Mouse (Mus musculus): ENCODE measurements around the gene Fam219a.

Fam219a gene

DNA sequence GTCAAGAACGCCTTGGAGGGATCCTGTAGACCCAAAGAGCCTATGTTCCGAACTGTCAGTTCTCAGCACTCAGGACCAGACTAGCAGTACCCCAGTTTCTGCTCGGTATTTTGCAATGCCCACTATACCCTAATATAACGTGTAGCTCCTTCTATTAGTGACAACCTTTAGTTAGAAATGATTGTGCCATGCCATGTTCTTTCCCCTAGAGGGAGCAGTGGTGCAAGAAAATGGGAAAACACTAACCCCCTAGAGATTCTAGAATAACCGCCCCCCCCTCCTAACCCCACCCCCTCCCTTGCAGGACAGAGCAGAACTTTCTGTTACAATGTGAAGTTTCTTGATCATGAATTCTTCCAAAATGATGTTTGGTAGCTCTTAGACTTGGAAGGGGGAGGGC is 65.0 kb downstream of the Fam219a start:
- DNase-seq = no peak

DNA sequence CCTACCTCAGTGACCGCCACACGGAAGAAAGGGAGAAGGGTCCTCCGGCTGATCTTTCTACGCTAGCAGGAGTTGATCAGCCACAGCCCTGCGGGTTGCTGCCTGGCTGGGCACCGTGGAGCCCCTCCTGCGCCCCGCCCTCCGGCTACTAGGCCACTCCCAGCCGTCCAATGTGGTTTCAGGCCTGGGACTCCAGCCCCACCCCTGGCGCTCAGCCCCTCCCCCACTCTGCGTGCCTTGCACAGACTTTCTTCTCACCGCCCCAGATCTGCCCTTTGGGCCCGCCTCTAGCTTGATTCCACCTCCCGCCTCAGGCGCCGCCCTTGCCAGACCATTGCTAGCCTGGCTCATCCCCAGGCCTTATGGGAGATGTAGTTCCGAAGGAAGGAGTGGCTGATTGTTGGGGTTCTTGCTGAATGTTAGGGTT is 66.3 kb downstream of the Fam219a start, which contains the start of gene AI464131:
TSS of gene AI464131 (minus strand) at position 91 of the 427 bp plus-strand sequence.
- peak; percentile 95 for DNase-seq

DNA sequence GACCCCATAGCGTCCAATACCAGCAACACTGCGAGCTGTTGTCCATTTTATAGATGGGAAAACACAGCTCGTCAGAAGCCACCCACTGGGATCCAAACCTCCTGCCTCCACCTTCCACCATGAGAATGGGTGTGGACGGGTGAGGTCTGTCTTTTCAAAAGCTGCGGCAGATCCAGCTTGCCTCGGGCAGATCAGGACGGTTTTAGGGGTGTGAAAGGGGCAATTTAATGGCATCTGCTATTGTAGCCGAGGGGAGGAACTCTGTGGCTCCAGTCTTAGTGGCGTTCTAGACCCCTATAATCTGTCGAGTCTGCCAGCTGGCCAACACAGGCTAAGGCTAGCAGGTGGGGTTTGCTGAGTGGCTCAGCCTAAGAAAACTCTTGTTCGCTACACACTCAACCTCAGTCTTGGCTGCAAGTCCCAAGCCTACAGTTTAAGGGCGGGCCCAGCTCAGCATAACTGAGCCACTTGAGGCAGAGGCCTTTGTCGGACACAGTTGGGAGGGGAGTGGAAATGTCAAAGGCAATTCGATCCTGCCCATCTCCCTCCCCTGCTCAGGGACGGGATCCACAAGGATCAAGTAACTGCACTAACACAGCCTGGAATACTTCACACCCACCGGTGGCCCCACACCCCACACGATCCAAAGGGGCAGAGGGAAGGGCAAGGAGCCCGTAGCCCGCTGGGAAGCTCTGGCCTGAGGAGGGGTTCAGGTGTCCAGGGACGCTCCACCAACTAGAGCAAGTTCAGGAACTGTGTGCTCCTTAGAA is 67.0 kb downstream of the Fam219a start:
- DNase-seq = no peak

DNA sequence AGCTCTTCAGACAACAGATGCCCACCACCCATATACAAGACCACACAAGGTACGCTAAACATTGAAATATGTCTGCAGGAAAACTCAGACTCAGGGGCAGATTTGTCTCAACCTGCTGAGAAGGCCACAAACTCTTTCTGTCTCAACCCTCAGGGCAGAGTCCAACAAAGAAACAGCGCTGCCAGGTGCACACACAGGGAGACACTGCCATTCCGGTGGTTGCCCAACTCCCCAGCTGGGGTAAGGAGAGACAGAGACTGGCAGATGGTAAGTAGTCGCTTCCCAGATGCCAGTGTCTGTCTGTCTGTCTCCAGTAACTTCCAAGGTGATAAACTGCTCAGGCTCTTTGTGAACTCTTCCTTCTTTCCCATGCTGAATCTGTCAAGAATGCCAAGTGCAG is 68.6 kb downstream of the Fam219a start:
- DNase-seq = no peak

DNA sequence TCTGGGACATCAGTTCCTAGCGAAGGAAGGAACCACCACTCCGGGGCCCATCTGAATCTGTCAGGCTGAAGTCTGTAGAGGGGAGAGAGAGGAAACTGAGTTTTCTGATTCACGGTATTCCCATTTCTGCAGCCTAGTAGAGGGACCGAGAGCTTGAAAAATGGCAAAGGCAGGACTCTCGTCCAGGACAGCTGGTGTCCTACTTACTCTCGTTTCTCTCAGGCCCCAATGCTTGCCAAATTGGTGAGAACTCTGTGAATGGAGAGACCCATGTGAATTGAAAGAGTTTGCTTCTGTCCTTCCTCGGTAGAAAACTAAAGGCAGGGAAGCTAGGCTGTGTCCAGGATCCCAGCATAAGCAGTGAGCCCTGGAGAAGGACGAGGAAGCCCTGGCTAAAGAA is 69.7 kb downstream of the Fam219a start:
- no peak for DNase-seq

DNA sequence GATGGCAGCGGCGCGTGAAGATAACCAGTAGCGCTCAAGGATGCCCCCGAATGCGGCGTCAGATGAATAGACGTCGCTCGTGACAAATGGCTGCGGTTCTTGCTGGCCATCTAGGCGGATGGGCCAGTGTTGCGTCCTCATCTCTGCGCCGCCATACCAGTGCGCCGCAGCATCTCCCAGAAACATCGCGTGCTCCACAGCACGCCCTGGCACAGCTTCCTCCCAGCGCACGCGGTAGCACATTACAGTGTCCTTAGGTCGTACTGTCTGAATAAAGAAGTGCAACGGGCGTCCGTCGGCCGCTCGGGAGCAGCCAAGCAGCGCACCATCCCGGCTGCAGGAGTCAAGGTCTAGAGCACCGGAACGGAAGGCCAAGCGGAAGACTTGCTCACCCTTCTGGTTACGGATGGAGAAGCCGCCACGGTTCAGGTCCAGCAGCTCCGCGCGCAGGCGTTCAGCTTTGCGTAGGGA is 70.4 kb downstream of the Fam219a start:
- no peak for DNase-seq

DNA sequence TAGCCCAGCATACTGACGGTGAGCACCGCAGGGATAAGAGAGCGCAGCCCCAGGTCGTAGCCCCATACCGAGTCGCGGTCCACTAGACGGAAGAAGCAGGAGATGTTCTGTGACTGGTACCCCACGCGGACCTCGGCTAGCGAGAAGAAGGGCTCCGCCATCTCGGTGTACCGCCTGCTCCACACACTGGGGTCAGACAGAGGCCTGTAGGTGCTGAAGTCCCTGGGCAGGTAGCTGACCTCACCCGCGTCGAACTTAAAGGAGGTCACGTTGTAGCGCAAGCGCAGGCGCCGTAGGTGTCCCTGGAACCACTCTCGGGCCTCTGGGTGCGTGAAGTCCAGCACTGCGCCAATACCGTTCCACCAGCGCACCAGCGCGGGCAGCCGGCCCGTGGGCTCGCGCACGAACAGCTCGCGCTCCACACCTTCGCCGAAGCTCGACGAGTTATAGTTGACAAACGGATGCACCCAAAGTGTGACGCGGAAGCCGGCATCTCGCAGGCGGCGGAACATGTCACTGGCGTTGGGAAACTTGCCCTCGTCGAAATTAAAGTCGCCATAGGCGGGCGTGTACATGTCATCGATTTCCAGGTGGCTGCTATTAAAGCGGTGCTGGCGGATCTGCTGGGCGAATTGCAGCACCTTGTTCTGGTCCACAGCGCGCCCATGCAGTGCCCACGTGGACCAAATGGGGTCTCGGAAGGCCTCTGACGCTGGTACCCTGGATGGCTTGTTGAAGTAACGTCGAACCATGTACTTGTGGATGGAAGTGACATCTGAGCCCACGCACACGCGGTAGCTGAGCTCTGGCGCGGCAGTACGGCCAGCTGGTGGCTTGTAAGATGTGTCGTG is 71.1 kb downstream of the Fam219a start:
- no peak for DNase-seq

DNA sequence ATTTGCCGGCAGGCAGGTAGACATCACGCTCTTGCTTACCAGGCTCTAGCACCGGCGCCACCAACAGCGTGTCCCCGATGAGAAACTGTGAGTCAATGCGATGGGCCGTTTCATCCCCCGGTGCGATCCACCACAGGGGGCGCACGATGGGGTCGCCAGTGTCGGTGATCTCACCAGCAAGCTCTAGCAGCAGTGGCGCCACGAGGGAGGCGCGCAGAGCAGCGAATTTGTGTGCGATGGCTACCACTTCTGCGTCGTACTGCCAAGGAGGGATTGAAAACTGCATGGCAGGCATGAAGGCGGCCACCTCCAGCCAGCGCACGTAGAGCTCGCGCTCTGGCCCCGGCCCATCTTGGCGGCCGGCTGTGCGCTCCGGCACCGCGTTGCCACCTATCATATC is 71.8 kb downstream of the Fam219a start:
- peak; percentile 38 for DNase-seq

DNA sequence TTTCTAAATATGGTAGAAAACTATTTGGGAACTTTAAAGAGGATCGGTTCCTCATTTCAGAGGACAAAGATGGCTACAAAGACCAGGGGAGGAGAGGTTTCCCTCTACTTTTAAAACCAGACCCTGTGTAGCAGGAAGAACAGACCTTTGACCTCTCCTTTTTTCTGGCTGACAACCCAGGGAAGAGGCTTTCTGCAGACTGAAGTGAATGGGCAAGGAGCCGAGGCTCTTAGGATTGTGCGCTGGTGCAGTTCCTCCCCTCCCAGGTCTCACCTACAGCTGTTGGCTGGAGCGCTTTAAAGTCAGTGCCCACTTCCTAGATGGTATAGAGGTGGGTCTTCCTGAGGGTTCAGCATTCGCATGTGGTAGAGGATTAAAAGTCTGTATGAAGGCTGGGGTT is 72.3 kb downstream of the Fam219a start:
- no peak for DNase-seq

DNA sequence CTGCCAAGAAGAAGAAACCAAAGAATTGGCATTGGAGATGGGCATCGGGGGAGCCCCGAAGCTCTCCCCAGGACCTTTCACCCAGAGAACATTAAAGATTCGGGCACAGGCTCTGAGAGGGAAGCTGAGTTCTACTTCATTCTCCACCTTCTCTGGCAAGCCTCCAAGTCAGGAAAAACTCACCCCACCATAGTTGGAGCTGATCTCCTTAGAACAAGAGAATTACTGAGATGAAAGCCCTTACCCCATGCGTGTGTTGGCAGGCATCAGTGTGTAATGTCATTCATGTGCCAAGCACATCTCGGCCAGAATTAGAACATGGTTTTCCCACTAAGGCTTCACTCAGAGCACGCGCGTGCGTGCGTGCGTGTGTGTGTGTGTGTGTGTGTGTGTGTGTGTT is 73.5 kb downstream of the Fam219a start:
- peak; percentile 48 for DNase-seq

DNA sequence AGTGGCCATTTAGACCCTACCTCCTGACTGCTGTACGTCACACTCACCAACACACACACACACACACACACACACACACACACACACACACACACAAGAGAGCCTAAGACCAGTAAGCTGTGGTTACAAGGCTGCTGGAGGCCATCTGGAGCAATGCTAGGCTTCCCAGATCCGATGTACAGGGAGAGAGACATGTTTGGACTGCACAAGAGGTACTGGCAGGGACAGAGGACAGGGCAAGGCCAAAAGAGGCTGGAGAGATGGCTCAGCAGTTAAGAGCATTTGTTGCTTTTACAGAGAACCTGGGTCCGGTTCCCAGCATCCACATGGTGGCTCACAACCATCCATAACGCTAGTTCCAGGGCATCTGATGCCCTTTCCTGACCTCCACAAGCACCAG is 74.3 kb downstream of the Fam219a start:
- no peak for DNase-seq

DNA sequence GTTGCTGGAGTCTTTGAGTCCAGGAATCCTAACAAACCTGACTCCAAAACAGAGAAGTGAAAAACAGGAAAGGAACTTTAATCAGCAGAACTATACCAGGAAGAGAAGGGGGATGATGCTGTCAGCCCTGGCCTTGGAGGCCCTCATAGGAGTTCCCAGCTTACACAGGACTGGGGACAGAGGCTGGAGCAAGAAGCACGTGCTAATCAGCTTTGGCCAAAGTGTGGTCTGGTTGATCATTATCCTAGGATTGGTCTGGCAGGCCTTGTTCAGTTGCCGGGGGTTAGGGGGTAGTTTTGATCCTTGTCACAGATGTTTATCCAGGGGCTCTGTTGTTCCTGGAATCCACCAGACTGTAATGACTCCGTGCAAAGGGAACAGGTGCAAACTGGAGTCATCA is 75.0 kb downstream of the Fam219a start:
- DNase-seq = no peak

DNA sequence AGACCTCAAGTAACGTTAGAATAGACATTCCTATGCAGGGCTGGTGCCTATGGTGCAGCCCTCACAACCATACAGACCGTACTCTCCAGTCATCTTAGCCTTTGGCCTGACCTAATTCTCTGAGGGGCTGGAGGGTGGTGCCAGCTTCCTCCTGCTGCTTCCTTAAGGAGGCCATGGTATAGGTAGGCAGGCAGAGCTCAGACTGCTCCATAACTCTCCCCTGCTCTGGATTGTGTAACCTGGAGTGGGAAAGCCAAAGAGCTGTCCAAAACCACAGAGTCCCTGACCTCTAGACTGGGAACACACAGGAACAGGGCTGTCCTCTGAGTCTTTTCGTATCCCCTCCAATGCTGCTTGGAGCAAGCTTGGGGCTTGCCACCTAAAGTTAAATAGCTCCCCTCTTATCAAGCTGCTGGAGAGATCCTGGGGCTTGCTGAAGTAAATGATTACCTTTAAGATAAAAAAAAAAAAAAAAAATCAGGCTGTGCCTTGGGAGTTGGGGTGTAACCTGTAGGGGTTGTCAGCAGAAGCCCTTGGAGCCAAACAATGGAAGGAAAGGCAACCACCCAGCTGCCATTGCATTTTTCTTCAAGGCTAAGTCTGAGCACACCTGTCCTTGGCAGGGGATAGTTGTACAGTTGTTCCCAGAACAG is 75.7 kb downstream of the Fam219a start:
- no peak for DNase-seq

DNA sequence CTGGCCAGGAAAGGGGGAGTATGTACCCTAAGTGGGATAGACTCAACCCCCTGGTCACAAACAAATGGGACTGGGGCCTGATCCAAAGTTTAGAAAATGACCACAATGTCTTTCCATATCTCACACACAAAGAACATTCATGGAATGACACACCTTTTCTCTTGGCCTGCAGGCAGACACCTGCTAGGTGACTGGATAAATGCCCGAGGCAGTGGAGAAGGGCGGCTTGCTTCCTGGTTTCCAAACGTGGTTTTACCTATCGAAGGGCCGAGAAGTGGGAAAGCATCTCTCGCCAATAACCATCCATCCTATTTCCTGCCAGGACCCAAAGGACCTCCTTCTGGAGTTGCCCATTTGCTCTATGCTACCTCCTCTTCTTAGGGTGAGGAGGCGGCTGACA is 76.4 kb downstream of the Fam219a start:
- no peak for DNase-seq

DNA sequence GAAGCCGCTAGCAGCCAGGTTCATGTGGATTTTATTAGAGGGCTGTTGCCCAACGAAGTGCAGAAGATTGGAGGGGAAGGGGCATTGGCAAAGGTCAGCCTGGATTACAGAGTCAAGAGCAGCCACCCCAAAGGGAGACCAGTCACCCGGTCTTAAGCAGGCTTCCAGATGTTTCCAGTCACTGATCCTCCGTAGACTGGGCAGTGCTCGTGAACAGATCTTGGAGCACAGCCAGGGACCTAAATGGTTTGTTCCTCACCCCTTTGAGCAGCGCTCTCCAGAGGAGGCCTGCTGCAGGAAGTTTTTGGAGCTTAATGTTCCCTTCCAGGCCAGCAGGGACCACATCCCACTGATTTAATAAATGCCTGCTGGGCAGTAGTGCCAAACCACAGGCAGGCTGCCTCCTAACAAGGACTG is 87.7 kb downstream of the Fam219a start:
- DNase-seq = no peak

DNA sequence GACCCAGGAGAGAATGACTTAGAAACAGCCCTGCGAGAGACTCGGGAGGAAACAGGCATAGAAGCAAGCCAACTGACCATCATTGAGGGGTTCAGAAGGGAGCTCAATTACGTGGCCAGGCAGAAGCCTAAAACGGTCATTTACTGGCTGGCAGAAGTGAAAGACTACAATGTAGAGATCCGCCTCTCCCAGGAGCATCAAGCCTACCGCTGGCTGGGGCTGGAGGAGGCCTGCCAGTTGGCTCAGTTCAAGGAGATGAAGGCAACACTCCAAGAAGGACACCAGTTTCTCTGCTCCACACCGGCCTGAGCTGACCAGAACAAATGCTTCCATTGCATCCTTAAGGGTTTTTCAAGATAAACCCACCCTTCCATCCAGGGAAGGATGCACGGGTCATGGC is 89.1 kb downstream of the Fam219a start:
- DNase-seq = no peak

DNA sequence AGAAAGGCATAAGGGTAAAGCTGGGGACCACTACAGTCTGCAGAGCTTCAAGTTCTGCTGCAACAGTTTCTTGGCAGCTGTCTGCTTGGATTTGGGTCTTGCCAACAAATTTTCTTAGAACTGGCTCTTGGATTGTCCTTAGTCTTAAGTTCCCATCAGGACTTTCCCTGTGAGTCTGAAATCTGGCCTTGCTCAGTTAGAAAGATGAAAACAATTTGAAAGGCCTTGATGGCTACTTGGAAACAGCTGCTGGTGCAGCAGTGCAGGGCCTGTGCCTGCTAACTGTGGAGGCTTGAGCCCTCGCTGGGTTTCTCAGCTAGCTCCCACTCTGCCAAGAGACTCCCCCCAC is 89.9 kb downstream of the Fam219a start:
- no peak for DNase-seq

DNA sequence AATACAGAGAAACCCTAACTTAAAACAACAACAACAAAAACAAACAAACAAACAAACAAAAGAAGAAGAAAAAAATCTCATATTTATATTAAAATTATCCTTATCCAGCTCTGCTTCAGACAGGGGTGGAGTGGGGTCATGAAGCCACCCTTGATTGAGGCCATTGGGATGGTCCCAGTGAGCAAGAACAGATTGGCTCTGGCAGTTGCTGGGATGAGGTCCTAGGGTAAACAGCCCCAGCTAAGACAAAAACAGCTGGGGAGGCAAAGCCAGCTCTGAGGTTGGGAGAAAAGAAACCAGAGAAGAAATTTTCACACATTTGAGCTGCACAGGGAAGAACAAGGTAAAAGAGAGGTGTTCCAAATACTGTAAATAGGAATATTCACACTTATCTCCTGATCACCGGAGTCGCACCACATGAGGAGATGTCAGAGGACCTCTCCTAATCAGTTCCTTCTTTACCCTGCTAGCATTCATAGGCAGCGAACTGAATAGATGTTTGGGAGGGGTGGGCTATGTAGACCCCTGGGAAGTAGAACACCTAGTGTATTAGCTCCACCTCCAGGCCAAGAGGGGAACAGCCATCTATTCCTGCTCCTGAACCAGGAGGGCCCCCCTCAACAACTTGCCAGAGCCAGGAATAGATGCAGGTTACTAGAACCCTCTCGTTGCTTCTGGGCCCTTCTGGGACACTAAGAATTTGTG is 90.4 kb downstream of the Fam219a start:
- DNase-seq = no peak

DNA sequence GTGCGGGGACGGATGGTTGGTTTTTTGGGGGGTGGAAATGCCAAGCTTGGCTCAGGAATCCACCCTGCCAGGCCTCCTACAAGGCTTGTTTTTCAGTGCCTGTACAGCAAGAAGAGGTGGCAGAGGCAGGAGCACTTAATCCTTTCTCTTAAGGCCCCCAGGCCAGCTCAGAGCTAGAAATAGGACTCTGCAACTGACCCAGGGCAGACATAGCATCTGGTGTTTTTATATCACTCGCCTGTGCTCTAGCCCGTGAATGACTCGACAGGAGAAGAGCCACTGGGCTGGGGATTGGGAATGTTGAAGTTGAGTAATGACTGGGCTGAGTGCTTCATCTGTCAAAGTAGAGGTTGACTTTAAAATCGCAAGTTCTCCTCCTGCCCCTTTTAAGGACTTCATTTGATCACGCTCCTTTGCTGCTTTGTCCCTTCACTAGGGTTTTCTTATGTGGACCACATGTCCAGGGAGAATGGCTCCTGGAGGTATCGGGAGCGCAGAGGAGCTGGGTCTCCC is 91.6 kb downstream of the Fam219a start:
- no peak for DNase-seq

DNA sequence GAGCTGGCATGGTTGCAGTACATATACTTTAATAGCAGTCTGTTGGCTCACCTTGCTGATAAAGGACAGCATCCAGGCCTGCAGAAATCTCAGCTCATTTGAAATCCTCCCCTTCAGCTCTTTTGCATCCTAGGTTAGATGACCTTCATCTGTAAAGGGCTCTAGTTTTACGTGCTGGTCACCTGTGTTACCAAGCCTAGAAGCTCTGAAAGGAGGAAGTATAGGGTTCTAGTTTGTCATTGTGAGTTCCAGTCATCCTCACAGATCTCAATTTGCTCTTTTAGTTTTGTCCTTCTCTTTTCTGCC is 98.0 kb downstream of the Fam219a start:
- DNase-seq = no peak

DNA sequence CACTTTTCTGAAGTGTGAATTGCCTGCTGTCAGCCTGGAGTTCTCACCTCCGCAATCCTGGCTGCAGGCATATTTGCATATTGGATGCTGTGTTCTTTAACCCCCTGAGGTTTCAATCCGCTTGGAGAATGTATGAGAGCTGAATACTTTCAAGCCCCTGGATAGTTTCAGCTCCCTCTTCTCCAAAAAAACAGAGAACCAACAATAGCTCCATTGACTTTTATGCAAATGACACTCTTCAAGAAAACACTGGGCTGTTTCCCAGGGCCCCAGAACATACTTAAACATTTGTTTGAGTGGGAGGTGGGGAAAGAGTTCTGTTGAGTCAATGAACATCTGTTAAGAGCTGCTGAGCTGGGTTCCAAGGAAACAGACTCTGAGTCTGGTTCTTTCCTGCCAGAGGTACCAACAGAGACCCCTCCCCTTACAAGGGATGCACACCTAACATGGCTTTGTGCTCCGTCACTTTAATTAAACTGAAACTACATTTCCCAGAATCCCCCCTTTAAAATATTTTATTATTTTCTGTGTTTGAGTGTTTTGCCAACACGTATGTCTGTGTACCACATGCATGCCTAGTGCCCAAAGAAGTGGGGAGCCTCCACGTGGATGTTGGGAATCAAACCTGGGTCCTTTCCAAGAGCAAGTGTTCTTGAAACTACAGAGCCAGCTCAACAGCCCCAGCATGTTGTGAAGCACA is 98.5 kb downstream of the Fam219a start:
- DNase-seq = no peak

DNA sequence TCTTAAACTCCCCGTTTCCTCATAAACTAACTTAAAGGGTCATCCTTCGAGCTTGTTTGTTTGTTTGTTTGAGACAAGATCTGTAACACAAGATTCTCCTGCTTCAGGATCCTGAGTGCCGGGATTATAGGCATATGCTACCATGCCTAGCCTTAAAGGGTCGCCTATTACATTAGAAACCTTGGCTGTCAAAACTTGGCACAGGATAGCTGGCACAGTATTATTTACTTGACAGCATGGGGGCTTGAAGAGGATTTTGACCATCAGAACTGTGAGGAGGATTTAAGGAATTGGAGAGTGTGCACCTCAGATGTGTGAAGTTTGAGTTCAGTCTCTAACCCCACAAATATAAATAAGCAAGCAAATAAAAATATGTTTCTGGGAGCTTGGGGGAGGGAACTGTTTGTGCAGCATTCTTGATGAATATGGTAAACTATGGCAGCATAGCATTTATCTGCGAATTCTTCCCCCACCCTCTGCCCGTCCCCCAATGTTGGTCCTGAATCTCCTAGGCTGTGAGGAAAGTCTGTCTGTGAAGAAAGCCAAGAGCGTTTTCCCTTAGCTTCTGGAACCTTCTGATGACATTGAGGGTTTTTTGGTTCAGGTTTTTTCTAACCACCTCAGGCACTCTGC is 99.2 kb downstream of the Fam219a start:
- no peak for DNase-seq

Data from right cerebral cortex, postnatal 14 days (tissue).